Mouse (Mus musculus) cerebellum, adult (tissue): ENCODE measurements around the gene Mboat7.
A peak's percentile ranks its signal among the peaks of the same experiment; 100 is the strongest.

Source experiments
- ATAC-seq: cut with Nextera tagmentation; 2 replicates; pipeline ENCODE4 v1.9.2; 2017; ENCODE audit warnings: mild to moderate bottlenecking, moderate library complexity, mixed read lengths; ENCODE audit not compliant: insufficient number of reproducible peaks, low FRiP score, low TSS enrichment

Mboat7 gene

GRCm38 (mm10) chr7:3694076-3694948 lies 989 bp upstream of the Mboat7 start:
- peak; percentile 4; the same call in 1 of the 2 replicates for ATAC-seq

- no peak for ATAC-seq
Observed at GRCm38 (mm10) chr7:3693809-3694075, 419 bp upstream of the Mboat7 start.

GRCm38 (mm10) chr7:3692382-3692986 lies 839 bp downstream of the Mboat7 start, which contains the start of gene Tsen34:
Tsen34 (plus strand) TSS chr7:3692863.
- ATAC-seq = peak; percentile 16; the same call in 1 of the 2 replicates

GRCm38 (mm10) chr7:3691919-3692318 lies 1.4 kb downstream of the Mboat7 start:
- ATAC-seq = no peak

GRCm38 (mm10) chr7:3685400-3686187 lies 7.7 kb downstream of the Mboat7 start:
- ATAC-seq = no peak

DNA sequence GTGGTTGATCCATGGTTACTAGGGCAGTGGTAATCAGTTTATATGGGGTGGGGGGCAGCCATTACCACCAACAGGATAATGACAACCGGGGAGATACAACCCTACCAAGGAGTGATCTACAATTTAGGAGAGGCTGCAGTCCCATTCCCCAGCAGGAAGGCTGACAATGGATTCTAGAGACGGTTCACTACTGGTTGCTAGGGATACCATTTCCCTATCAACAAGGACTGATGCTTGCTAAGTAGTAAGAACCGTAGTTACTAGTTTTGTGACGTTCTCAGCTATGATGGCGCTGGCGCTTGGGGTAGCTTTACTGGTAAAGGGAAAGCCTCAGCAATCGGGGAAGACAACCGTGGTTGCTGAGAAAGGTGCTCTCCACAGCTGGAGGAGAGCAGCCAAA lies 8.6 kb downstream of the Mboat7 start:
- no peak for ATAC-seq

DNA sequence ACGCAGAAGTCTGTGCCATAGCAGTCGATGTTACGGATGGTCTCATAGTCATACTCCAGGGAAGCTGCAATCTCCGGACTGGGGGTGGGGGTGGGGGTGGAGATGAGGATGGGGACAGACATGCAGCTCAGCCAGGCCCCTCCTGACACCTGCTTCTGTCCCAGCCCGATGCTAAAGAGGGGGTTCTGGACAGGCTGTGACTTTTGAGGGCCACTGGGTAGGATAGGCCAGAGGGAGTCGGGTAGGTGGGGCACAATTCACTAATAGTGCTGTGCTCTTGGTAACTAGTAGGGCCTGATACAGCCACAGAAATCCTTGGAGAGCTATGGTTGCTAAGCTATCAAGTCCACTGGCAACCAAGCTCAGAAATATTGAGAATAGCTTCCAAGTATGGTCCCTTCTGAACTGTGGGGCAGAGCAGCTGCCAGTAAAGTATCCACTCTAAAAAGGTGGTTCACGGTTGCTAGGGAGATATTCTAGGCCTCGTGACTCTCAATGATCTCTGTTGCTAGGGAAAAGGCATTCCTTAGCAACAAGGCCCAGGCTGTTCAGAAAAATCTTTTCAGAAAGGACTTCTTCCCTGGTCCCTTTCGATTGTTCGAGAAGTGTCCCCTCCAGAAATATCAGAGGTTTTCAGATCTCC lies 9.3 kb downstream of the Mboat7 start:
- no peak for ATAC-seq

DNA sequence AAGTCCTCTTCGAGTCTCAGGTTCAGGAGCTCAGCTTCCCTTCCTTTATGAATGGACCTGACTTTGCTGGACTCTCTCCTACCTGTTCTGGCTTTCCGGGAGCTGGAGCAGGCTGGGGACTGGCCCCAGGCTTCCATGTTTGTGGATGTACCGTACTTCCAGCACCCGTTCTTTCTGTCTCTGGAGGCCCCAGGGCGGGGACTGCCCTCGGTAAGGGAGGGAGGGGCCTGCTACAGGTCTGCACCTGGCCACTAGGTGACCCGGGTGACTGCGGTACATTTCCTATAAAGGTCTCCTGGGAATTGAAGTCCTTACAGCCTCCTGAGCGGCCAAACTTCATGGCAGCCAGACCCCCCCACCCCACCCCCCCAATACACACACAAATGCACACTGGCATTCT lies 16.0 kb downstream of the Mboat7 start, which contains the start of gene Tmc4:
Gene Tmc4 (minus strand): TSS at position 212 of the 400 bp plus-strand sequence.
- no peak for ATAC-seq

DNA sequence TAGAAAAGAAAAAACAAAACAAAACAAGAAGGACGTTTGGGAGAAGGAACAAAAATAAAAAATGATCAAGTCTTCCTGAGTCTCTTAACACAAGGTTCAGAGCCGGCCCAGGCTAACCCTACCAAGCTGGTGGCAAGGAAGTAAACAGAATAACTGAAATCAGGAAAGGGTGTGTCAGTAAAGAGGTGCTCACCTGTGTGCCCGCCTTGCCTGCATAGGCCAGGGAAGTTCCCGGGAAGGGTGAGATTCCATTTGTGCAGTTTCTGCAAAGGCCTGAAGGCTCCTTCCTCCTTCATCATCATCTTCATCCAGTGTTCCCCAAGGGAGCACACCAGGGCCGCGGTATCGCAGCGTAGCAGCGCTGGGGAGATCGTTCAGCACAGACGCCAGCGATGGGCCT lies 17.0 kb downstream of the Mboat7 start:
- ATAC-seq = no peak

DNA sequence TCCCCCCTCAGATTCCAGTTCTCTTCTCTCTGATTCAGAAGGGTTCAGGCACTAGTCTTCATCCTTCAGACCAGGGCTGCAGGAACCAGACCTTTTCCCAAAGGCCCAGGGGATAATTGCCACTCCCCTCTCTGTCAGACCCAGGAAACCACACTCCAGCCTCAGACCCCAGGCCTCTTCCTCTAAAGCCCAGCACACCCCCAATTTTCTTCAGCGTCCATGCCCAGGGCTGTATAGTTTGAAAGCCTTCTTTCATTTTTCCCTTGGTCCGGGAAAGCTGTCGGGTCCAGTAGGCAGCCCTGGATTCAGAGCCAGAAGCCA lies 18.1 kb downstream of the Mboat7 start:
- no peak for ATAC-seq

DNA sequence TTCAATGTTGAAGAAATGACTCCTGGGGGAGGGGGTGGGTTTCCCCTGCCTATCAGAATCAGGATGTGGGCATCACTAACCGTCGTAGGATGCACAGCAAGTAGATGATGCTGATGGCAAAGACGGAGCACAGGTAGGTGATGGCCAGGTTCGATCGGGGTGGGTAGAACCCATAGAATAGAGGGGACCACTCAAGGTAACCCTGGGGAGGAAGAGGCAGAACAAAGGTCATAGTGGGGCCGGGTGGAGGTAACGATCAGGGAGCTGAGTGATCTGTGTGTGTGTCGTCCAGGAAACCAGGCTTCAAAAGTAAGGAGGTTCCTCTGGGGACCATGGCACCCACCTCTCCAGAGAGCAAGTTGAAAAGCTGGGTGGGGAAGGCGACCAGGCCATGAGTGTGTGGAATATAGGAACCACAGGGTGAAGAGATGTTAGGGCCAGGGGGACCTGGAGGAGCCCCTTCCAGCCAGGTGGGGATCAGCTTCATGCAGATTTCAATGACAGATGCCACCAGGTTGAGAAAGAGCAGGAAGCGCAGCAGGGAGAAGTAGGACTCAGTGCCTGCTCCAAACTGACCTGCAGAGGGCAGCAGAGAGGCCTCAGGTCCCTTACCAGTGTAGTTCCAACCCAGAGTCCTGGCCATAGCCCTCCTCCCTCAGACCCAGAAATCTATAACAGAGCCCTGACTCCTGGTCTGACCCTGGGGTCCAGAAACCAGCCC lies 18.7 kb downstream of the Mboat7 start:
- ATAC-seq = peak; percentile 78

DNA sequence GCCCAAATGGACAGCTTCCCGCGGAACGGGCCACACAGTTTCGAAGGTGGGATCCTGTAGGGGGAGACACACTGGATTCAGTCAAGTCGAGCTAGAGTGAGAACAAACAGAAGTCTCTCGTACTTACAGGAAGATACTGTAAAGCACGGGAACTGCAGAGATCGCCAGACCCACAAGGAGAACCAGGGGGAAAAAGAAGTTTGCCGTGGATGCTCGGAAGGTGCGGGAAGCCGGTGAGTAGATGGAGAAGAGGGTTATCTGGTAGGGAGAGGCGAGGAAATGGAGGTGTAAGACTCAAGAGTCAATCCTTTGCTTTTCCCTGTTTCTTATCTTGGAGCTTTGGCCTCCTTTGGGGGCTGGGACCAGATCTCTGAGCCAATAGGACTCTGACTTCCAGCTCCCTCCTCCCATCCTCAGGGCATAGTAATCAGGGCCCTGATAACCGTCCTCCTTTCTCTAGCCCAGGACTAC lies 26.4 kb downstream of the Mboat7 start:
- no peak for ATAC-seq

GRCm38 (mm10) chr7:3665215-3666114 lies 27.9 kb downstream of the Mboat7 start, which contains the start of gene Leng1:
Leng1 (minus strand) TSS chr7:3665840.
- ATAC-seq = peak; percentile 97

DNA sequence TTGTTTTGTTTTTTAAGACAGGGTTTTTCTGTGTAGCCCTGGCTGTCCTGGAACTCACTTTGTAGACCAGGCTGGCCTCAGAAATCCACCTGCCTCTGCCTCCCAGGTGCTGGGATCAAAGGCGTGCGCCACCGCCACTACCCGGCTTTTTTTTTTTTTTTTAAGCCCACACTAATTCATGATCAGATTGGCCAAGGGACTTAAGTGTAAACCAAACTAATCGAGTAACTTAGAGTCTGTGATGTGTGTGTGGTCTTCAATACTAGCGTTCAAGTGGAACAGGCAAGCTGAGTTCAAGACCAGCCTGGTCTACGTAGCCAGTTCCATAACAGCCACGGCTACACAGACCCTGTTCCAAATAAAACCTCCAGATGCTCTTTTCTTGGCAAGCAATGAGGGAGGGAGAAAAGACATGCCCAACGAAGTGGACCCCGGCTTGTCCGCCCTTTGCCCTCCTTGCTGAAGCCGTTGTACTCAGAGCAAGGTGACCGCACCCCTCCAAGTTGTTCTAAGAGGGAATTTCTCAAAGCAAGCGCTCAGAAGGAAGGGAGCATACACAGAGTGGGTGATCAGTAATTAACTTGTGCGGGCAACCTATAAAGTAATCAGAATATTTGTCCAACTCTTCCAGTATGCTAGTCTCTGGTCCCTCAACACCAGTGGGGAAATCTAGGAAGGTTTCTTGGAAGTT lies 28.7 kb downstream of the Mboat7 start:
- no peak for ATAC-seq

DNA sequence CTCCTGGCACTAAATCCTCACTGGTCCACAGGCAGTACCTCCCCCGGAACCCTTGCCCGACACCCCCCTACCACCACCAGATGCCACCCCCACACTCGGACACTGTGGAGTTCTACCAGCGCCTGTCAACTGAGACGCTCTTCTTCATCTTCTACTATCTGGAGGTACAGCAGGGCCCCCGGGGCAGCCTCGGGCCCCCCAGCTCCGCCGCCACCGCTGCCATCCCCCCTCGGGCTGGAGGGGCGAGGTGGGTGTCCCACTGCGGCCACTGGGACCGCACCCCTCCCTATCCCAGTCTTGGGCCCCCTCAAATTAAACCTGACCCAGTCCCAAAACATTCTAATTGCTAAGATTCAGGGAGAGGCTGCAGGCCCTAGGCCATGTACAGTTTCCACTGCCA lies 34.7 kb downstream of the Mboat7 start:
- ATAC-seq = no peak

GRCm38 (mm10) chr7:3656966-3657365 lies 36.4 kb downstream of the Mboat7 start:
- no peak for ATAC-seq

DNA sequence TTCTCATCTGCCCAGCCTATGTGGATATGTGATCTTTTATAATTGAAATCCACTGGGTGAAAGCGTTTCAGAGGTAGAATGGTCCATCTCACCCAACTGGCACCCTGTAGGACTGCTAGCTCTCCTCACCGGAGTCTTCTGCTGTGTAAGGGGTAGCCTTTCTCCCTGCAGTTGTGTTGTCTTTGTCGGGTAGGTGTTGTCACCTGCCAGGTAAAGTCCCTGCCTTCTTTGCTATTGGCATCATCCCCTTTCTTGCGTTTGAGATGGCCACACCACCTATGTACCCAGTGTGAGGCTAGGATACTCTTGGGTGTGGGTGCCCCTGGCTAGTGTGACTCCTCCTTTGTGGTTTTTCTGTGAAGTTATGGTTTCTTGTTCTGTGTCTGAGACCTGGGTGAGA lies 46.7 kb downstream of the Mboat7 start:
- no peak for ATAC-seq

DNA sequence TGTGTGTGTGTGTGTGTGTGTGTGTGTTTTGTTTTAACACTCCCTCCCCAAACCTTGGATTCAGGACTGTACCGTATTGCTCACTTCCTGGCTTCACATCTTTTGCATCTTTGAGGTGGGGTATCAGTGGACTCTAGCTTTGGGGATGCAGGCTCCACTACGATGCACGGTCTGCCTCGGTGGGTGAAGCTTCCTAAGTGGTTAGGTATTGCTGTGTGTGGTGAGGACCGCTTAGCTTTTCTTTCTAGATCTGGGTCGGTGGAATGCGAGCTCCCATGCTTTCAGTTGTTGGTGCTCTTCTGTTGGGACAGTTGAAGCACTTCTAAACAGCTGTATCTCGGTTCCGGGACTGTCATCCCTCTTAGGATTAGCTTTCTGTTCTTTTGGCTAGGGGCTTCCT lies 47.1 kb downstream of the Mboat7 start:
- ATAC-seq = no peak
